Mouse (Mus musculus) myocyte (in vitro differentiated cells): Measurements from ENCODE around the gene Cnot1.

Experiments
- E2F4 ChIP-seq: IDR thresholded peaks from one replicate; pipeline ENCODE4 v1.6.1; 2011; ENCODE audit warnings: mild to moderate bottlenecking, control low read depth, moderate library complexity; ENCODE audit not compliant: insufficient read depth
- POLR2A ChIP-seq: IDR thresholded peaks from one replicate; pipeline ENCODE4 v1.6.1; 2011; ENCODE audit warnings: low read depth, mild to moderate bottlenecking, control low read depth, moderate library complexity; ENCODE audit not compliant: insufficient read length
- SRF ChIP-seq: IDR thresholded peaks from one replicate; pipeline ENCODE4 v1.6.1; 2011; ENCODE audit warnings: low read depth; ENCODE audit not compliant: control insufficient read depth, insufficient read length

DNA sequence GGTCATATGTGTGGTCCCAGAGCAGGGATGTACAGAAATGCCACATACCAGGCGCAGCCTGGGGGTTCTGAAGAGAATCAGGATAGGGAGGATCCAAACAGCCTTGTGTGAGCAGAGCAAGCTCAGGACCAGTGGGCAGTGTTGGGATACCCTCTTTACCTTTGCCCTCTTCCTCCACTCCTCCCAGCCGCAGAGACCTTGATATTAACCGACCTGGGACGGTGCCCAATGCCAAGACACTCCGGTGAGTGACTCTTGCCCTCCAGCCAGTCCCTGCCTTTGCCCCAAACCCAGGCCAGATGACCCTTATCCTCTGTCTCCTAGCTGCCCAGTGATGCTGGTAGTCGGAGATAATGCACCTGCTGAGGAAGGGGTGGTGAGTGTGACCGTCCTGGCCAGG is 97.7 kb downstream of the Cnot1 start:
- TF ChIP-seq SRF (no peak), POLR2A (no peak), E2F4 (no peak)
